Mouse (Mus musculus) ES-E14 (cell line): ENCODE data around the gene Elf5.

ENCODE experiments used
- CHD2 ChIP-seq: IDR thresholded peaks from 2 replicates; pipeline ENCODE4 v1.6.1; 2014; ENCODE audit warnings: mild to moderate bottlenecking, low read depth, low read length, inconsistent platforms
- HCFC1 ChIP-seq: IDR thresholded peaks from 2 replicates; pipeline ENCODE4 v1.6.1; 2012; ENCODE audit warnings: low read length, inconsistent platforms, borderline replicate concordance; ENCODE audit not compliant: insufficient read depth
- MAFK ChIP-seq: IDR thresholded peaks from 2 replicates; pipeline ENCODE4 v1.6.1; 2014; ENCODE audit warnings: mild to moderate bottlenecking, low read depth, low read length, inconsistent platforms; ENCODE audit not compliant: insufficient read depth
- ZC3H11A ChIP-seq: IDR thresholded peaks from 2 replicates; pipeline ENCODE4 v1.6.1; 2012; ENCODE audit warnings: low read depth, mild to moderate bottlenecking, inconsistent platforms, low read length, borderline replicate concordance
- ZNF384 ChIP-seq: IDR thresholded peaks from 2 replicates; pipeline ENCODE4 v1.6.1; 2012; ENCODE audit warnings: low read depth, low read length, inconsistent platforms

- TF ChIP-seq ZNF384 (no peak), ZC3H11A (no peak), HCFC1 (no peak), MAFK (no peak), CHD2 (no peak)
These were observed 34.8 kb downstream of the Elf5 start for GRCm38 (mm10) chr2:103446326-103446725.
